Mouse (Mus musculus) stomach, postnatal 0 days (tissue): ENCODE results near the gene Atf2. TPM values are rescaled to one million over a fixed set of nuclear protein-coding genes. Genes with fewer than 3 reads are reported as not detected.
"Not testable (repeated sequence)": the region's sequence is repeated elsewhere in the genome, so short reads cannot be mapped to it uniquely, and the experiment has no call there.

Experiments used
- ATAC-seq: fragments of 200-750 bp; cut with Nextera tagmentation; 2 replicates; pipeline ENCODE4 v1.8.0; 2017; ENCODE audit not compliant: low FRiP score, low TSS enrichment
- DNase-seq: peaks from one replicate; pipeline ENCODE4 v3.0.0-alpha.2; 2016; ENCODE audit warnings: low spot score
- H3K27ac ChIP-seq: fragments of 300-500 bp; sonication (generic); replicated peaks from 2 replicates; pipeline ENCODE4 v1.5.1; 2014; ENCODE audit warnings: mild to moderate bottlenecking, control low read depth
- H3K27me3 ChIP-seq: fragments of 300-500 bp; sonication (generic); 2 replicates; pipeline ENCODE4 v1.6.1; 2014; ENCODE audit warnings: low read length; ENCODE audit not compliant: control insufficient read depth, insufficient read depth
- H3K36me3 ChIP-seq: fragments of 300-500 bp; sonication (generic); 2 replicates; pipeline ENCODE4 v1.6.1; 2014; ENCODE audit warnings: low read length, mixed read lengths; ENCODE audit not compliant: control insufficient read depth, insufficient read depth
- H3K4me1 ChIP-seq: fragments of 300-500 bp; sonication (generic); replicated peaks from 2 replicates; pipeline ENCODE4 v1.6.1; 2014; ENCODE audit warnings: antibody characterized with exemption; ENCODE audit not compliant: control insufficient read depth, insufficient read depth
- H3K4me2 ChIP-seq: fragments of 300-500 bp; sonication (generic); replicated peaks from 2 replicates; pipeline ENCODE4 v1.6.1; 2014; ENCODE audit warnings: low read depth, mild to moderate bottlenecking, control low read depth, moderate library complexity
- H3K4me3 ChIP-seq: fragments of 300-500 bp; sonication (generic); 2 replicates; pipeline ENCODE4 v1.5.1; 2014; ENCODE audit warnings: low read depth, low read length, control low read depth
- H3K9ac ChIP-seq: fragments of 300-500 bp; sonication (generic); 2 replicates; pipeline ENCODE4 v1.6.1; 2014; ENCODE audit warnings: mild to moderate bottlenecking, low read length, control low read depth, mixed read lengths
- H3K9me3 ChIP-seq: fragments of 300-500 bp; sonication (generic); 2 replicates; pipeline ENCODE4 v1.6.1; 2016; ENCODE audit warnings: low read length; ENCODE audit not compliant: control insufficient read depth
- CTCF ChIP-seq: IDR thresholded peaks from 2 replicates; pipeline ENCODE4 v1.5.1; 2016; ENCODE audit warnings: antibody characterized with exemption, low read depth, mild to moderate bottlenecking, moderate library complexity
- EP300 ChIP-seq: optimal IDR thresholded peaks from 2 replicates; pipeline ENCODE3; 2016; ENCODE audit warnings: antibody characterized with exemption
- WGBS: fragments of 180-500 bp; shearing (Covaris S2); extraction: QIAGEN DNeasy Blood & Tissue Kit; methylation state at CpG from one replicate; pipeline ENCODE4 v1.1.7; 2014; 5-methylcytosine and 5-hydroxymethylcytosine counted together
- polyA plus RNA-seq: library from polyadenylated mRNA; unstranded; fragments of >200 nt; fragmentation: Nextera tagmentation; extraction: Ambion mirVana; gene quantifications from 2 replicates; pipeline ENCODE4 v1.2.1, GENCODE M21; 2015

Atf2 gene
- polyA plus RNA-seq, 1 experiment from 2014 or later = 21.4 TPM

- Histone ChIP-seq H3K36me3 (peaks cover 11% of the 10 kb centered on the region), H3K9ac (no peak overlapping the region), H3K27ac (no peak overlapping the region), H3K4me3 (no peak overlapping the region), H3K4me2 (no peak overlapping the region), H3K9me3 (no peaks in the 10 kb centered on the region), H3K27me3 (no peaks in the 10 kb centered on the region), H3K4me1 (no peaks in the 10 kb centered on the region)
- DNase-seq = no peak
- no peak for TF ChIP-seq EP300
- TF ChIP-seq CTCF = no peak
- 79% methylated on average over 2 of the region's 2 CpGs for WGBS
- ATAC-seq = no peak
These were observed 16.7 kb upstream of the Atf2 start for GRCm38 (mm10) chr2:73909116-73909515.

GRCm38 (mm10) chr2:73904679-73905078, 12.2 kb upstream of the Atf2 start:
- H3K4me3 ChIP-seq, H3K27ac ChIP-seq, DNase-seq, H3K9me3 ChIP-seq, H3K4me1 ChIP-seq, H3K4me2 ChIP-seq, ATAC-seq, H3K9ac ChIP-seq, H3K27me3 ChIP-seq: not testable (repeated sequence)
- H3K36me3 ChIP-seq = peaks cover 11% of the 10 kb centered on the region

- peaks cover 4% of the 10 kb centered on the region; the same call in 1 of the 2 replicates for H3K36me3 ChIP-seq
- no peaks in the 10 kb centered on the region for H3K4me1 ChIP-seq
- TF ChIP-seq CTCF (no peak), EP300 (no peak)
- no peaks in the 10 kb centered on the region for H3K27me3 ChIP-seq
- 97% methylated on average over 2 of the region's 2 CpGs for WGBS
- no peak overlapping the region for H3K4me2 ChIP-seq
- DNase-seq (no peak), ATAC-seq (no peak)
- no peak overlapping the region for H3K27ac ChIP-seq
- no peaks in the 10 kb centered on the region for H3K9me3 ChIP-seq
- H3K4me3 ChIP-seq = no peak overlapping the region
- H3K9ac ChIP-seq = no peak overlapping the region
These were observed 11.1 kb upstream of the Atf2 start for GRCm38 (mm10) chr2:73903536-73903935.

GRCm38 (mm10) chr2:73902328-73902727, 9.9 kb upstream of the Atf2 start:
- H3K4me1 ChIP-seq, H3K27me3 ChIP-seq, H3K4me2 ChIP-seq, H3K4me3 ChIP-seq, H3K9ac ChIP-seq, H3K36me3 ChIP-seq, DNase-seq, H3K9me3 ChIP-seq, H3K27ac ChIP-seq, ATAC-seq: not testable (repeated sequence)
- WGBS = 96% methylated on average over 3 of the region's 3 CpGs

- Histone ChIP-seq H3K27ac (no peak overlapping the region), H3K4me1 (no peaks in the 10 kb centered on the region), H3K9me3 (no peaks in the 10 kb centered on the region), H3K27me3 (no peaks in the 10 kb centered on the region), H3K4me2 (no peak overlapping the region), H3K9ac (no peak overlapping the region), H3K4me3 (no peak overlapping the region), H3K36me3 (no peaks in the 10 kb centered on the region)
- ATAC-seq = no peak
- TF ChIP-seq EP300 = no peak
- TF ChIP-seq CTCF = no peak
- DNase-seq = no peak
These were observed 8.7 kb upstream of the Atf2 start for GRCm38 (mm10) chr2:73901169-73901568.

GRCm38 (mm10) chr2:73900364-73900763, 7.9 kb upstream of the Atf2 start:
- no peak for ATAC-seq
- 38% methylated on average over 1 of the region's 1 CpGs for WGBS

GRCm38 (mm10) chr2:73896919-73897318, 4.5 kb upstream of the Atf2 start:
- H3K36me3 ChIP-seq, DNase-seq: not testable (repeated sequence)
- 71% methylated on average over 4 of the region's 4 CpGs for WGBS

More at GRCm38 (mm10) chr2:73900364-73900763, 7.9 kb upstream of the Atf2 start:
- Histone ChIP-seq H3K36me3 (no peaks in the 10 kb centered on the region), H3K4me2 (no peak overlapping the region), H3K4me3 (no peak overlapping the region), H3K27ac (no peak overlapping the region), H3K9me3 (no peaks in the 10 kb centered on the region), H3K4me1 (no peaks in the 10 kb centered on the region), H3K9ac (no peak overlapping the region), H3K27me3 (no peaks in the 10 kb centered on the region)
- DNase-seq = no peak
- TF ChIP-seq CTCF = no peak
- TF ChIP-seq EP300 = no peak

More at GRCm38 (mm10) chr2:73896919-73897318, 4.5 kb upstream of the Atf2 start:
- H3K27ac ChIP-seq, H3K4me1 ChIP-seq, ATAC-seq, H3K9ac ChIP-seq, H3K4me2 ChIP-seq, H3K27me3 ChIP-seq, H3K9me3 ChIP-seq, H3K4me3 ChIP-seq: not testable (repeated sequence)
